Mouse (Mus musculus): ENCODE results near the gene Smap2. TPM values are rescaled to one million over a fixed set of nuclear protein-coding genes. Genes with fewer than 3 reads are reported as not detected.

Gene Smap2
- polyA plus RNA-seq, 1 experiment from 2014 or later: 12.3 TPM

DNA sequence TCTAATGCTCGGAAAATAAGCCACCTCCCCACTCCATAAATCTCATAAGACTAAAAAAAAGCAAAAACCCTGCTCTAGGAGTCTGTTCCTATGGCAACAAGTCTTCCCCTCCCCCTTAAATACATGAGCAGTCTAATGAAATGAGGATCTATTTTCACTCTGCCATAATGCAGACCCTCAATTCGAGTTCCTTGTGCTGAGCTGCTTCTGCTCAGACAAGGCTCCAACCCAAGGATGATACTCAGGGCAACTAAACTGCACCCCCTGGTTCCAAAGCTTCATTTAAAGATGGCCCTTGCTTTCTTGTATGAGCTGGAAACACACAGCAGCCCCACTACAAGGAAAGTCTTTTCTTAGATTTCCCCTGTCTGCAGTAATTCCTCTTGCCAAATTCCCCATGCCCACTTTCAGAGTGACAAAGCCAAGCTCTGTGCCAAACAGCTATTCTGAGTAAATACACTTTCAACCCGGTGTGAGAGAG, 13.4 kb downstream of the Smap2 start:
- peaks cover 77% of the 10 kb centered on the region for H3K4me1 ChIP-seq
- no peaks in the 10 kb centered on the region for H3K27me3 ChIP-seq (replicated peaks)
- peak overlapping the region; percentile 30; the same call in 1 of the 2 replicates for H3K9ac ChIP-seq
- no peak overlapping the region for H3K4me3 ChIP-seq
- peak overlapping the region; percentile 24 for H3K4me2 ChIP-seq
- no peaks in the 10 kb centered on the region for H3K9me3 ChIP-seq
- H3K27ac ChIP-seq (replicated peaks): peak overlapping the region; percentile 77
- H3K36me3 ChIP-seq: no peaks in the 10 kb centered on the region
- 34% methylated on average over 3 of the region's 3 CpGs for WGBS
- ATAC-seq (ENCODE audit: extremely low read depth, insufficient number of reproducible peaks, low FRiP score, low TSS enrichment): no peak

DNA sequence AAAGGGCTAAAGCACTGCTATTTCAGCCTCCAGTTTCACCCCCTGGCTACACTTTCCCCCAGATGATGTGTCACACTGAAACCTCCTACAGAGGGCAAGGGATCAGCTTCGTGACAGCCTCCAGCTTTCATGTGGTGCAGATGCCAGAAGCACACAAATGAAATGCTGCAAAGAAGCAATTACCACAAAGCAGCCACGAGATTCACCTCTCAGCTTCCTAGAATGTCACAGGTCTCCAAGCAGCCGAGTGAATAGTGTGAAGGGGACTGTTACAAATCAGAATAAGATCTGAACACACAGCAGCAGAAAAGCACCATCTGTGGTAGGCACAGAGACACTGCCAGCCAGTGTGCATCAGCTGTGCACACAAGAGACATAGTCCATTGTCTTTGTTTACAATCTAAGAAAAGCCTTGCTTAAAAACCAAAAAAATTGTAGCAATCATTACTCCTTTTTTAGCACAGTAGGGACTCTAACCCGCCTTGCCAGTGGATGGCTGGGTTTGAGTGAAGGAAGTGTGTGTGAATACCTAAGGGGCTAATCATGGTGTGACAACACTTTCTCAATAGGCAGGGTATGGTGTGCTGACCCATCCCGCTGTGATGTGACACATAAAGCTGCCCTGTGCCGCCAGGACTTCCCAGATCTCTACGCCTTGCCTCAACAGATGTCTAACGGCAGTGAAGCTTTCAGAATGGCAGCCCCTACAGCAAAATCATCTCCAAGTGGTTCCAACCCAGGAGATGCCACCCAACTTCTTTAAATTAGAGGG, 14.5 kb downstream of the Smap2 start:
- no peak overlapping the region; the same call in 1 of the 2 replicates for H3K4me2 ChIP-seq
- 0 out of 2 replicates have a peak overlapping the region, but pooled peaks have one; percentile 20 for H3K27ac ChIP-seq (replicated peaks)
- ATAC-seq (ENCODE audit: extremely low read depth, insufficient number of reproducible peaks, low FRiP score, low TSS enrichment): no peak
- H3K4me3 ChIP-seq: no peak overlapping the region
- no peaks in the 10 kb centered on the region for H3K27me3 ChIP-seq (replicated peaks)
- WGBS: 37% methylated on average over 8 of the region's 8 CpGs
- peaks cover 71% of the 10 kb centered on the region for H3K4me1 ChIP-seq
- H3K9ac ChIP-seq: 0 out of 2 replicates have a peak overlapping the region, but pooled peaks have one; percentile 40
- H3K9me3 ChIP-seq: no peaks in the 10 kb centered on the region
- no peaks in the 10 kb centered on the region for H3K36me3 ChIP-seq

DNA sequence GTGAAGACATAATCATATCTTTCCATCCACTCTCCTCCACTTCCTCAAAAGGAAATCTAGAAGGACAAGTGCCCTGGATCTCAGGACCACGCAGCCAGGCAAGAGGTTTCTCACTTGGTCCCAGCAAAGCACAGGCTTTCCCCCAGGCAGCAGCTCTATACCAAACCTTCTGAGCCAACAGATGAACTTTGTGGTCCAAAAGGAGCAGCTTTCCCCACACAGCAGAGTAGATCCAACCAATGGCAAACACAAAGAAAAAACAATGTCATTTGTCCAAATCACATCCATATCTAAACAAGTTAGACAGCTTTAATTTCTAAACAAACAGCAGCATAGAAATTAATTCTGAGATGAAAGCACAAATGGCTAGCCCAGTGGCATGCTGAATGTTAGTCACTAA, 15.4 kb downstream of the Smap2 start:
- ATAC-seq (ENCODE audit: extremely low read depth, insufficient number of reproducible peaks, low FRiP score, low TSS enrichment): no peak
- no peaks in the 10 kb centered on the region for H3K36me3 ChIP-seq
- 39% methylated on average over 1 of the region's 1 CpGs for WGBS
- no peaks in the 10 kb centered on the region for H3K27me3 ChIP-seq (replicated peaks)
- no peak overlapping the region for H3K9ac ChIP-seq
- no peak overlapping the region for H3K27ac ChIP-seq (replicated peaks)
- H3K4me1 ChIP-seq: peaks cover 67% of the 10 kb centered on the region
- no peak overlapping the region for H3K4me3 ChIP-seq
- H3K9me3 ChIP-seq: no peaks in the 10 kb centered on the region
- no peak overlapping the region for H3K4me2 ChIP-seq

DNA sequence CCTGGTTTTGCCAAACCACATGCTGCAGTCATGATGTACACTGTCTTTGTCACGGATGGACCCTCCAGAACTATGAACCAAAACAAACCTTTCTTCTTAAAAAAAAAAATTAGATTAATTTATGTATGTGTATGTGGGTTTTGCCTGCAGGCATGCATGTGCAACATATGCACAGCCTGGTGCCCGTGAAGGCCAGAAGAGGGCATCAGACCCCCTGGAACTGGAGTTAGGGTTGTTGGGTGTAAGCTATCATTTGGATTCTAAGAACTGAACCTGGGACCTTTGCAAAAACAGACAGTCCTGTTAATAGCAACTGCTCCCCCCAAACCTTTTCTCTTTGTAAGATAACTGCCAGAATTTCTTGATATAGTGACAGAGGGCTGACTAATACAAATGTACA, 16.0 kb downstream of the Smap2 start:
- Histone ChIP-seq H3K9me3 (no peaks in the 10 kb centered on the region), H3K4me1 (peaks cover 70% of the 10 kb centered on the region), H3K27ac (replicated peaks) (no peak overlapping the region), H3K27me3 (replicated peaks) (no peaks in the 10 kb centered on the region), H3K4me3 (no peak overlapping the region), H3K9ac (no peak overlapping the region), H3K4me2 (no peak overlapping the region), H3K36me3 (no peaks in the 10 kb centered on the region)
- ATAC-seq (ENCODE audit: extremely low read depth, insufficient number of reproducible peaks, low FRiP score, low TSS enrichment): no peak
- 81% methylated on average over 2 of the region's 2 CpGs for WGBS

DNA sequence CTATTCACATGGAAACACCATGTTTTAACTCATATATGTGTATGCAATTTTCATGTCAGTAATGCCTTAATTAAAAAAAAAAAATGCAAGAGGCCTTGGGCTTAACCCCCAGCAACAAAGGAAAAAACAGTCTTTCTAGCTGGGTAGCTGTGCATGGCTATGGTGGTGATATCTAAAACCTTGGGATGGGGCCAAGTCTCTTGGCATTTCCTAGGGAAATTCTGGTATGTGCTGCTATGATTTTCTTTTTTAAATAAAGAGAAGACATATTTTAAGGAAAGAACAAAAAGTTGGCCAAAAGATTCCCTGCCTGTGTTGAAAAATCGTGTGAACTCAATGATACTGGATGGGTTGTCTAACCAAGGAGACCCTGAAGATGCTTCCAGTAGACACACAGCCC, 21.1 kb downstream of the Smap2 start:
- H3K36me3 ChIP-seq: no peaks in the 10 kb centered on the region
- peaks cover 27% of the 10 kb centered on the region for H3K4me1 ChIP-seq
- 70% methylated on average over 1 of the region's 1 CpGs for WGBS
- no peak overlapping the region for H3K27ac ChIP-seq (replicated peaks)
- H3K4me3 ChIP-seq: no peak overlapping the region
- H3K9me3 ChIP-seq: no peaks in the 10 kb centered on the region
- no peak overlapping the region for H3K4me2 ChIP-seq
- no peak for ATAC-seq (ENCODE audit: extremely low read depth, insufficient number of reproducible peaks, low FRiP score, low TSS enrichment)
- no peak overlapping the region for H3K9ac ChIP-seq
- H3K27me3 ChIP-seq (replicated peaks): no peaks in the 10 kb centered on the region

DNA sequence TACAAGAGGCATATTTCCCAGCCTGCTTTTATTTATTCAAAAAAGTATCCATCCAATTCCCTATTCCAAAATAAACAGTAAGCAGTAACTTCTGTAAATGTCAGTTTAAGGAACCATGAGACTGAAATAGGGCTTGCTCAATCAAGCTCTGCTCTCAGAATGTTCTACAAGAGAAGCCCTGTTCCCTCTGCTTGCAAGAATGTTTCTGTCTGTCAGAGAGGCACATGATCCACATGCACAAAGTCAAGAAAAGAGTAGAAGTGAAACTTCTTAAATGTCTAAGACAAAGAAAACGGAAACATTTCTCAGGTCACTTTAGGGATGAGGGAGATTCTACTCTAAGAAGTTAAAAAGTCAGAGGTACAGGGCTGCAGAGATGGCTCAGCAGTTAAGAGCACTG, 24.0 kb downstream of the Smap2 start:
- ATAC-seq (ENCODE audit: extremely low read depth, insufficient number of reproducible peaks, low FRiP score, low TSS enrichment): no peak
- H3K4me2 ChIP-seq: no peak overlapping the region
- 83% methylated on average over 1 of the region's 1 CpGs for WGBS
- no peak overlapping the region for H3K27ac ChIP-seq (replicated peaks)
- no peaks in the 10 kb centered on the region for H3K27me3 ChIP-seq (replicated peaks)
- 0 out of 2 replicates have a peak, but pooled peaks cover 4% of the 10 kb centered on the region for H3K9me3 ChIP-seq
- peaks cover 15% of the 10 kb centered on the region for H3K4me1 ChIP-seq
- no peaks in the 10 kb centered on the region for H3K36me3 ChIP-seq
- H3K4me3 ChIP-seq: no peak overlapping the region
- no peak overlapping the region for H3K9ac ChIP-seq

DNA sequence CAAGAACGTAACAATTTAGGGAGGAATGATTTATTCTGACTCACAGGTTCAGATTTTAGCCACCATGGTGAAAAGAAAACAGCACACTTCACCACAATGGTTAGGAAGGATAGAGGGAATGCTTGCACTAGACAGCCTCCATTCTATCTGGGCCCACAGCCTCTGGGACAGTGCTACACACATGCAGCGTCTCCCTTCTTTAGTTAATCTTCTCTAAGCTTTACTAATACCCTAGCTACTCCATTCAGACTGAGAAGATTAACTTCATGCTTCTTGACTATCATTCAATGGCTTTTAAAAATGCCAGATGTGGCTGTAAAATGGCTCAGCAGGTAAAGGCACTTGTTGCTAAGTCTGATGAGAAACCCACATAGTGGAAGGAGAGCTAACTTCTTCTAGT, 24.8 kb downstream of the Smap2 start:
- H3K27ac ChIP-seq (replicated peaks): no peak overlapping the region
- no peaks in the 10 kb centered on the region for H3K36me3 ChIP-seq
- H3K4me1 ChIP-seq: peaks cover 15% of the 10 kb centered on the region
- 0 out of 2 replicates have a peak, but pooled peaks cover 4% of the 10 kb centered on the region for H3K9me3 ChIP-seq
- H3K9ac ChIP-seq: no peak overlapping the region
- no peak for ATAC-seq (ENCODE audit: extremely low read depth, insufficient number of reproducible peaks, low FRiP score, low TSS enrichment)
- no peak overlapping the region for H3K4me3 ChIP-seq
- no peaks in the 10 kb centered on the region for H3K27me3 ChIP-seq (replicated peaks)
- H3K4me2 ChIP-seq: no peak overlapping the region
- WGBS: 84% methylated on average over 2 of the region's 2 CpGs

DNA sequence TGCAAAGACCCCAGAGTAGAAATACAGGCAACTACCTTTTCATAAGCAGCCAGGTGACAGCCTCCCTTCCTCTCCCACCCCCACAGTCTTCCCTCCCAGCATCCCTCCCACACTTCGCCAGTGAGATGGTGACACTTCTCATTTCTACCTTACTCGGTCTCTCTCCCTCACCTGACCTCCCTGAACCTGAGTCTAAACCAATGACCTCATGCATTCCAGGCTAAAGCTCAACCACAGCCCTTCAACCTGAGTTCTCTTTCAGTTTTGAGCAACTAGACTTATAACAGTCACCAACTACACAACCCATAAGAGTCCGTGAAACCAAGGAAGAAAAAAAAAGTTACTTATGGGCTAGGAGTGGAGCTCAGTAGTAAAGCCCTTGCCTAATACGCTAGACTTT, 29.7 kb downstream of the Smap2 start:
- H3K27me3 ChIP-seq (replicated peaks): no peaks in the 10 kb centered on the region
- ATAC-seq (ENCODE audit: extremely low read depth, insufficient number of reproducible peaks, low FRiP score, low TSS enrichment): no peak

DNA sequence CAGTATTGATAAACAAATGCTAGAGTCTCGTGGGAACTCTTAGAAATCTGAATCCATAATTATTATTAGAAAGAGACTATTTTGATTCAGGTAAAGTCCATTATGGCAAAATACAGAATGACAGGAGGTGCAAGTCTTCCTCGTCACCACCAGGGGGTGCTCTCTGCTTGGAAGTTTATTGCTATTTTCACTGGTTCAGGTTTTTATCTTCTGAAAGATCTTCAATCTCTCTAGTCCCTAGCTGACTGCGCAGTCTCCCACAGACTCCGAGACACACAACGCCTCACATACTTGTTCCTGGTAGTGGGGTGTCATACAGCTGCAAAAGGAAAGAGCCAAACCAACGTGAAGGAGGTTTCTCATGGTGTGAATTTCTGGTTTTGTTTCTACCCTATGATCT, 30.6 kb downstream of the Smap2 start:
- no peak for ATAC-seq (ENCODE audit: extremely low read depth, insufficient number of reproducible peaks, low FRiP score, low TSS enrichment)
- no peak overlapping the region for H3K4me3 ChIP-seq
- 16% methylated on average over 6 of the region's 6 CpGs for WGBS

More for the DNA sequence above, 29.7 kb downstream of the Smap2 start:
- H3K9ac ChIP-seq: no peak overlapping the region
- no peaks in the 10 kb centered on the region for H3K4me1 ChIP-seq
- 0 out of 2 replicates have a peak, but pooled peaks cover 4% of the 10 kb centered on the region for H3K9me3 ChIP-seq
- H3K27ac ChIP-seq (replicated peaks): no peak overlapping the region
- H3K4me2 ChIP-seq: no peak overlapping the region
- WGBS: 63% methylated on average over 4 of the region's 4 CpGs
- peaks cover 19% of the 10 kb centered on the region for H3K36me3 ChIP-seq
- no peak overlapping the region for H3K4me3 ChIP-seq

DNA sequence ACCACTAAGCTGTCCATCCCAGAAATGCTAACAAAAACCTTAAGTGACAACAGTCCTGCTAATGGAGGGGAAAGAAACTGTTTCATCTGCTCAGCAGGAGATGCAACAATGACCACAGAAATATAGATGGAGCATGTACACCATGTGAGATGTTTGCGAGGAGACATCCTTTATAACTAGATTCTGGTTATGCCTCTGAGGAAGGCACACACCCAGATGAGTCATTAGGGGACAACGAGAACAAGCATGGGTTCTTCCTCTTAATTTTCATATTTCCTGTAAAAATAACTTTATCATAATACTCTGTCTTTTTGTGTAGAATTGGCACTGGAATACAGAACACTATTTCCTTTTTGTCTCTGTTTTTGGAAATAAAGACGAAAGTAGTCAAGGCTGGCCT, 38.8 kb downstream of the Smap2 start:
- ATAC-seq (ENCODE audit: extremely low read depth, insufficient number of reproducible peaks, low FRiP score, low TSS enrichment): no peak
- Histone ChIP-seq H3K36me3 (peaks cover 58% of the 10 kb centered on the region), H3K27me3 (replicated peaks) (no peaks in the 10 kb centered on the region), H3K9me3 (no peaks in the 10 kb centered on the region), H3K4me2 (no peak overlapping the region), H3K4me1 (no peaks in the 10 kb centered on the region), H3K27ac (replicated peaks) (no peak overlapping the region), H3K9ac (no peak overlapping the region), H3K4me3 (no peak overlapping the region)
- 81% methylated on average over 3 of the region's 3 CpGs for WGBS

More for the DNA sequence above, 30.6 kb downstream of the Smap2 start:
- Histone ChIP-seq H3K9ac (no peak overlapping the region), H3K27ac (replicated peaks) (no peak overlapping the region), H3K36me3 (peaks cover 23% of the 10 kb centered on the region), H3K27me3 (replicated peaks) (no peaks in the 10 kb centered on the region), H3K4me1 (no peaks in the 10 kb centered on the region), H3K9me3 (0 out of 2 replicates have a peak, but pooled peaks cover 4% of the 10 kb centered on the region), H3K4me2 (no peak overlapping the region)

DNA sequence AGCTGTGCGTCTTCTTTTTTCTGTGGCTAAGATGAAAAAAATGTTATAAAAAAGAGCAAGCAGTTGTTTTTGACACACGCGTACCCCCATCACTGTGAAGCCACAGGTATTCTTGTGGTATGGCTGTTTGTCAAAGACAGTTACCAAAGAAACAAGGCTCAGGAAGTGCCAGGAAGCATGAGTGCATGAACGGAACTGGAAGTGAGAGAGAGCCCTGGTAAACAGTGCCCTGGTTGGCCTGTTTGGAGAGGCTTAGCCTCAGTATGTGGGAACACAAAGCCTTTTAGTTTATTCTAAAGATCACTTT, 41.7 kb downstream of the Smap2 start:
- Histone ChIP-seq H3K9me3 (no peaks in the 10 kb centered on the region), H3K27ac (replicated peaks) (no peak overlapping the region), H3K9ac (no peak overlapping the region), H3K36me3 (peaks cover 67% of the 10 kb centered on the region), H3K4me2 (no peak overlapping the region), H3K27me3 (replicated peaks) (no peaks in the 10 kb centered on the region), H3K4me3 (no peak overlapping the region), H3K4me1 (no peaks in the 10 kb centered on the region)
- WGBS: 84% methylated on average over 4 of the region's 4 CpGs
- ATAC-seq (ENCODE audit: extremely low read depth, insufficient number of reproducible peaks, low FRiP score, low TSS enrichment): no peak

All from heart, embryonic 13.5 days (tissue).